Mouse (Mus musculus): ENCODE data around the gene Dnah17. TPM values are rescaled to one million over a fixed set of nuclear protein-coding genes. Genes with fewer than 3 reads are reported as not detected.

The Dnah17 gene
- total RNA-seq, 1 experiment: 0.40 TPM

- peaks cover 0 to 6% of the 10 kb centered on the region in 2 experiments; a peak in 1 of 4 replicates for H3K4me1 ChIP-seq (ENCODE audit: control insufficient read depth in 2 of 2, insufficient read depth in 2 of 2, low read length in 2 of 2, poor library complexity in 1 of 2)
- no peak overlapping the region for H3K27ac ChIP-seq (ENCODE audit: insufficient read depth, low read depth, low read length, poor library complexity, severe bottlenecking)
- DNase-seq (ENCODE audit: low read depth, low spot score): no peak
- H3K9ac ChIP-seq (ENCODE audit: insufficient read depth, low read depth, low read length, poor library complexity, severe bottlenecking): no peak overlapping the region
- in situ Hi-C loops (cut with MboI; ENCODE audit: low sequenced_read_pairs in 2 of 2, unreplicated experiment in 2 of 2): no loop called here
- H3K9me3 ChIP-seq (ENCODE audit: control insufficient read depth, insufficient read depth, low read depth, low read length): no peaks in the 10 kb centered on the region
- no peak overlapping the region for H3K4me3 ChIP-seq (ENCODE audit: insufficient read depth in 1 of 2, low read depth in 1 of 2, low read length in 2 of 2, poor library complexity in 1 of 2, severe bottlenecking in 1 of 2)
- TF ChIP-seq ZC3H11A (IDR thresholded peaks at IDR 0.05; ENCODE audit: borderline replicate concordance, low read depth, low read length) (no peak), ZNF384 (IDR thresholded peaks at IDR 0.05; ENCODE audit: low read depth, low read length) (no peak), MAFK (IDR thresholded peaks at IDR 0.05; ENCODE audit: insufficient read depth, low read depth, low read length) (no peak), HCFC1 (IDR thresholded peaks at IDR 0.05; ENCODE audit: borderline replicate concordance, insufficient read depth, low read length) (no peak), CHD2 (IDR thresholded peaks at IDR 0.05; ENCODE audit: low read depth, low read length) (no peak)
- H3K36me3 ChIP-seq (ENCODE audit: control insufficient read depth, insufficient read depth, low read length, poor library complexity, severe bottlenecking): no peaks in the 10 kb centered on the region
Measured at GRCm38 (mm10) chr11:118113516-118114205, 16.8 kb downstream of the Dnah17 start.

GRCm38 (mm10) chr11:118104001-118104400 is 26.4 kb downstream of the Dnah17 start:
- Histone ChIP-seq H3K4me1 (ENCODE audit: control insufficient read depth in 2 of 2, insufficient read depth in 2 of 2, low read length in 2 of 2, poor library complexity in 1 of 2) (no peaks in the 10 kb centered on the region), H3K9ac (ENCODE audit: insufficient read depth, low read depth, low read length, poor library complexity, severe bottlenecking) (no peak overlapping the region), H3K9me3 (ENCODE audit: control insufficient read depth, insufficient read depth, low read depth, low read length) (no peaks in the 10 kb centered on the region), H3K4me3 (ENCODE audit: insufficient read depth in 1 of 2, low read depth in 1 of 2, low read length in 2 of 2, poor library complexity in 1 of 2, severe bottlenecking in 1 of 2) (no peak overlapping the region), H3K36me3 (ENCODE audit: control insufficient read depth, insufficient read depth, low read length, poor library complexity, severe bottlenecking) (no peaks in the 10 kb centered on the region), H3K27ac (ENCODE audit: insufficient read depth, low read depth, low read length, poor library complexity, severe bottlenecking) (no peak overlapping the region)
- DNase-seq (ENCODE audit: low read depth, low spot score): peak; percentile 72
- 0 out of 2 replicates have a peak, but pooled peaks have one; percentile 48 for TF ChIP-seq HCFC1 (IDR thresholded peaks at IDR 0.05; ENCODE audit: borderline replicate concordance, insufficient read depth, low read length)
- TF ChIP-seq MAFK (IDR thresholded peaks at IDR 0.05; ENCODE audit: insufficient read depth, low read depth, low read length): no peak
- in situ Hi-C loops (cut with MboI; ENCODE audit: low sequenced_read_pairs in 2 of 2, unreplicated experiment in 2 of 2): no loop called here

- Histone ChIP-seq H3K27ac (ENCODE audit: insufficient read depth, low read depth, low read length, poor library complexity, severe bottlenecking) (no peak overlapping the region), H3K36me3 (ENCODE audit: control insufficient read depth, insufficient read depth, low read length, poor library complexity, severe bottlenecking) (no peaks in the 10 kb centered on the region), H3K4me1 (ENCODE audit: control insufficient read depth in 2 of 2, insufficient read depth in 2 of 2, low read length in 2 of 2, poor library complexity in 1 of 2) (peaks cover 0 to 2% of the 10 kb centered on the region in 2 experiments; a peak in 1 of 4 replicates), H3K9me3 (ENCODE audit: control insufficient read depth, insufficient read depth, low read depth, low read length) (no peaks in the 10 kb centered on the region), H3K9ac (ENCODE audit: insufficient read depth, low read depth, low read length, poor library complexity, severe bottlenecking) (no peak overlapping the region), H3K4me3 (ENCODE audit: insufficient read depth in 1 of 2, low read depth in 1 of 2, low read length in 2 of 2, poor library complexity in 1 of 2, severe bottlenecking in 1 of 2) (no peak overlapping the region)
- in situ Hi-C loops (cut with MboI; ENCODE audit: low sequenced_read_pairs in 2 of 2, unreplicated experiment in 2 of 2): no loop called here
- no peak for DNase-seq (ENCODE audit: low read depth, low spot score)
- TF ChIP-seq ZNF384 (IDR thresholded peaks at IDR 0.05; ENCODE audit: low read depth, low read length) (no peak), MAFK (IDR thresholded peaks at IDR 0.05; ENCODE audit: insufficient read depth, low read depth, low read length) (no peak), CHD2 (IDR thresholded peaks at IDR 0.05; ENCODE audit: low read depth, low read length) (no peak), ZC3H11A (IDR thresholded peaks at IDR 0.05; ENCODE audit: borderline replicate concordance, low read depth, low read length) (no peak), HCFC1 (IDR thresholded peaks at IDR 0.05; ENCODE audit: borderline replicate concordance, insufficient read depth, low read length) (no peak)
Measured at GRCm38 (mm10) chr11:118103383-118103782, 27.1 kb downstream of the Dnah17 start.

- Histone ChIP-seq H3K4me3 (ENCODE audit: insufficient read depth in 1 of 2, low read depth in 1 of 2, low read length in 2 of 2, poor library complexity in 1 of 2, severe bottlenecking in 1 of 2) (no peak overlapping the region), H3K36me3 (ENCODE audit: control insufficient read depth, insufficient read depth, low read length, poor library complexity, severe bottlenecking) (no peaks in the 10 kb centered on the region), H3K4me1 (ENCODE audit: control insufficient read depth in 2 of 2, insufficient read depth in 2 of 2, low read length in 2 of 2, poor library complexity in 1 of 2) (peaks cover 0 to 4% of the 10 kb centered on the region in 2 experiments; a peak in 1 of 4 replicates), H3K27ac (ENCODE audit: insufficient read depth, low read depth, low read length, poor library complexity, severe bottlenecking) (no peak overlapping the region), H3K9ac (ENCODE audit: insufficient read depth, low read depth, low read length, poor library complexity, severe bottlenecking) (no peak overlapping the region), H3K9me3 (ENCODE audit: control insufficient read depth, insufficient read depth, low read depth, low read length) (no peaks in the 10 kb centered on the region)
- peak; percentile 87 for DNase-seq (ENCODE audit: low read depth, low spot score)
- no peak for TF ChIP-seq MAFK (IDR thresholded peaks at IDR 0.05; ENCODE audit: insufficient read depth, low read depth, low read length)
- TF ChIP-seq HCFC1 (IDR thresholded peaks at IDR 0.05; ENCODE audit: borderline replicate concordance, insufficient read depth, low read length): peak; percentile 55; the same call in 1 of the 2 replicates
- 0 out of 2 replicates have a peak, but pooled peaks have one; percentile 42 for TF ChIP-seq ZNF384 (IDR thresholded peaks at IDR 0.05; ENCODE audit: low read depth, low read length)
- TF ChIP-seq ZC3H11A (IDR thresholded peaks at IDR 0.05; ENCODE audit: borderline replicate concordance, low read depth, low read length): peak; percentile 52; the same call in 1 of the 2 replicates
- TF ChIP-seq CHD2 (IDR thresholded peaks at IDR 0.05; ENCODE audit: low read depth, low read length): no peak
- in situ Hi-C loops (cut with MboI; ENCODE audit: low sequenced_read_pairs in 2 of 2, unreplicated experiment in 2 of 2): no loop called here
Measured at GRCm38 (mm10) chr11:118102838-118103237, 27.6 kb downstream of the Dnah17 start.

All from ES-E14 (cell line).